Mouse (Mus musculus): ENCODE data around the gene Flvcr1. TPM values are rescaled to one million over a fixed set of nuclear protein-coding genes. Genes with fewer than 3 reads are reported as not detected.

The Flvcr1 gene
- polyA plus RNA-seq, 1 experiment = 56.7 TPM

DNA sequence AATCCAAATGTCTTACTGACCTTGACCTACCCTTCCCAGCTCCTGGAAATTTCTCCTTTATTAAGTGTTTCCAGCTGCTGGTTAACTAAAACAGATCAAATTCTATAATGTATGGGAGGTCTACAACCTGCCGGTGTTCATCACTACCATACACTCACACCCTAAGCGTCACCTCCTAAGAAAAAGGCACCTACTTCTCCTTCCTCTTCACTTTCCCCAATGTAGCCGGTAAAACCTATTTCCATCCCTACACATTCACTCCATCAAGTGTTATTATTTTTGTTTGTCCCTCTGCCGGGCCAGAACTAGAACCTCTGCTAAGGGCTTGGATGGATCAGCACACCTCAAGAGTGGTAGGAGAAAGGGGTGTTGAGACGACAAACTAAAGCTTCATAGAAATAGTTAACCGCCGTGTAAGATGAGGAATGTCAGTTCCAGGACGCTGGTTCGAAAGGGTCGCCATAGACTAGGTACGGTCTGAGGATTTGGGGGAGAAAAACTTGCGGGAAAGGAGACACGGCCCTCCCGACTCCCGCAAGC, 36.4 kb upstream of the Flvcr1 start:
- Histone ChIP-seq H3K27me3 (ENCODE audit: control insufficient read depth, insufficient read depth, low read length) (no peaks in the 10 kb centered on the region), H3K4me3 (ENCODE audit: control insufficient read depth, insufficient read depth, low read length) (peak overlapping the region; percentile 63), H3K4me1 (replicated peaks; ENCODE audit: control insufficient read depth, insufficient read depth, low read length) (0 out of 2 replicates have a peak, but pooled peaks cover 2% of the 10 kb centered on the region), H3K27ac (ENCODE audit: control insufficient read depth, insufficient read depth, low read length) (no peak overlapping the region), H3K36me3 (ENCODE audit: control insufficient read depth, insufficient read depth, low read length) (no peaks in the 10 kb centered on the region)
- 5% methylated on average over 15 of the region's 15 CpGs for WGBS
- TF ChIP-seq CTCF (IDR thresholded peaks at IDR 0.05; ENCODE audit: borderline replicate concordance, control insufficient read depth, extremely low read depth, insufficient read depth, low read length, poor library complexity) (no peak), POLR2A (IDR thresholded peaks at IDR 0.05; ENCODE audit: control insufficient read depth, extremely low read depth, insufficient read depth, low read length, poor library complexity) (no peak)
- no peak for DNase-seq

DNA sequence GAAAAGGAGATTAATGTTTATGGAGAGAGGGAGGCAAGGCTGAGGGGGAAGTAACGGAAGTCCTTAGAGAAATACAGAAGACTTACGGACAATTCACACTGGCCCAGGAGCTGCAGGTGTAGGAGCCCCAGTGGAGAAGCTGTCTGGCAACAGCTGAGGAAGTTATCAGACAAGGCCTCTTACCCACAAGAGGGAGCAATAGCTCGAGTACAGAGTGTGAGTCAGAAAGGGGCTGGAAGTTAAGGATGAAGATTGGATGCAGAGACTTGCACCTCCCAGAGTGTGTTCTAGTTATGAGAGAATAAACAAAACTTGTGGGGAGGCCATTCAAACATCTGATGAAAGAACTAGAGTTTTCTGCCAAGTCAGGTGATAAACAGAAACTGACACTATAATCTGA, 31.5 kb upstream of the Flvcr1 start:
- no peaks in the 10 kb centered on the region for H3K4me1 ChIP-seq (replicated peaks; ENCODE audit: control insufficient read depth, insufficient read depth, low read length)
- no peaks in the 10 kb centered on the region for H3K27me3 ChIP-seq (ENCODE audit: control insufficient read depth, insufficient read depth, low read length)
- WGBS = 86% methylated on average over 3 of the region's 3 CpGs
- H3K4me3 ChIP-seq (ENCODE audit: control insufficient read depth, insufficient read depth, low read length) = no peak overlapping the region
- TF ChIP-seq POLR2A (IDR thresholded peaks at IDR 0.05; ENCODE audit: control insufficient read depth, extremely low read depth, insufficient read depth, low read length, poor library complexity) = no peak
- TF ChIP-seq CTCF (IDR thresholded peaks at IDR 0.05; ENCODE audit: borderline replicate concordance, control insufficient read depth, extremely low read depth, insufficient read depth, low read length, poor library complexity) = no peak
- H3K27ac ChIP-seq (ENCODE audit: control insufficient read depth, insufficient read depth, low read length) = no peak overlapping the region
- no peaks in the 10 kb centered on the region for H3K36me3 ChIP-seq (ENCODE audit: control insufficient read depth, insufficient read depth, low read length)
- DNase-seq = no peak

DNA sequence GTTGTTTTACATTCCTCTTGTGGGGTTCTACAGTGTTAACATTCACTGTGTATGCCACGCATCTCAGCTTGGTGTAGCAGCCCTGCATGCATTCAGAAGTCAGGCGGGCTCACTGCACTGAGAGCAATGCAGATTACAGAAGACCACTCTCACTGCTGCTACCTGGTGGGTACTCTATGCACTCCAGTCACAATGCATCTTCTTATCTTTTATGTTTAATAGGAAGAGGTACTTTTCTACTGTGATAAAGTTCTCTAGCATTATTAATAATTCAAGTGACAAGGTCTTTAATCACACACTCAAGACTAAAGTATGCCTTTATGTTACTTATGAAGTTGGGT, 29.5 kb upstream of the Flvcr1 start:
- Histone ChIP-seq H3K36me3 (ENCODE audit: control insufficient read depth, insufficient read depth, low read length) (no peaks in the 10 kb centered on the region), H3K4me3 (ENCODE audit: control insufficient read depth, insufficient read depth, low read length) (no peak overlapping the region), H3K27ac (ENCODE audit: control insufficient read depth, insufficient read depth, low read length) (no peak overlapping the region), H3K27me3 (ENCODE audit: control insufficient read depth, insufficient read depth, low read length) (no peaks in the 10 kb centered on the region), H3K4me1 (replicated peaks; ENCODE audit: control insufficient read depth, insufficient read depth, low read length) (no peaks in the 10 kb centered on the region)
- no peak for DNase-seq
- TF ChIP-seq CTCF (IDR thresholded peaks at IDR 0.05; ENCODE audit: borderline replicate concordance, control insufficient read depth, extremely low read depth, insufficient read depth, low read length, poor library complexity) (no peak), POLR2A (IDR thresholded peaks at IDR 0.05; ENCODE audit: control insufficient read depth, extremely low read depth, insufficient read depth, low read length, poor library complexity) (no peak)
- 93% methylated on average over 2 of the region's 2 CpGs for WGBS

DNA sequence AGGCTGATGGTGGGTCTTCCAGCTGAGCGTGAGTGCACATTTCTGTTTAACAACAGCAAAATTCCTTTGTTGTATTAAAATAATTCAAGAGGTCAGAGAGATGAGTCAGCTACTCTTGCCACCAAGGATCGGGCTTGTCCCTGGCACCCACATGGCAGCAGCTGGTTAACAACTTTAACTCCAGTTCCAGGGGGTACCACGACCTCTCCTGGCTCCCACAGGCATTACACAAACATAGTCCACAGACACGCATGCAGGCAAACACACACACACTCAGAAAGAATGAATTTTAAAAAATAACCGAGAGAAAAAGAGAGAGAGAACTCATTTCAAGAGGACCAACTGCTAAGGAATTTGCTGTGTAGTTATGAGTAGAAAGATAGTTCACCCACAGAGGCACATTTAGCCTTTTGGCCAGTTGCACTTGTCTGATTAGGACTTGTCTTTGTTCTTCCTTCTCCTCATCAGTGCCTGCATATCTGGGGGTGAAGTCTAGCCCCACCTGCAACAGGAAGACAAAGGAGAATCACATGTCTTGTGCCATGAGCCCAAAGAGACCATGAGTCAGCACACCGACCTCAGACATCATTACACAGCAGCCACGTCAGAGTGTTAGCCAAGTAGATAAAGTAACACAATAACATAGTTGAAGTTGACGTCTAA, 29.0 kb upstream of the Flvcr1 start:
- Histone ChIP-seq H3K4me1 (replicated peaks; ENCODE audit: control insufficient read depth, insufficient read depth, low read length) (no peaks in the 10 kb centered on the region), H3K36me3 (ENCODE audit: control insufficient read depth, insufficient read depth, low read length) (no peaks in the 10 kb centered on the region), H3K27ac (ENCODE audit: control insufficient read depth, insufficient read depth, low read length) (no peak overlapping the region), H3K4me3 (ENCODE audit: control insufficient read depth, insufficient read depth, low read length) (no peak overlapping the region), H3K27me3 (ENCODE audit: control insufficient read depth, insufficient read depth, low read length) (no peaks in the 10 kb centered on the region)
- WGBS = 79% methylated on average over 8 of the region's 8 CpGs
- no peak for DNase-seq
- TF ChIP-seq CTCF (IDR thresholded peaks at IDR 0.05; ENCODE audit: borderline replicate concordance, control insufficient read depth, extremely low read depth, insufficient read depth, low read length, poor library complexity) (no peak), POLR2A (IDR thresholded peaks at IDR 0.05; ENCODE audit: control insufficient read depth, extremely low read depth, insufficient read depth, low read length, poor library complexity) (no peak)

DNA sequence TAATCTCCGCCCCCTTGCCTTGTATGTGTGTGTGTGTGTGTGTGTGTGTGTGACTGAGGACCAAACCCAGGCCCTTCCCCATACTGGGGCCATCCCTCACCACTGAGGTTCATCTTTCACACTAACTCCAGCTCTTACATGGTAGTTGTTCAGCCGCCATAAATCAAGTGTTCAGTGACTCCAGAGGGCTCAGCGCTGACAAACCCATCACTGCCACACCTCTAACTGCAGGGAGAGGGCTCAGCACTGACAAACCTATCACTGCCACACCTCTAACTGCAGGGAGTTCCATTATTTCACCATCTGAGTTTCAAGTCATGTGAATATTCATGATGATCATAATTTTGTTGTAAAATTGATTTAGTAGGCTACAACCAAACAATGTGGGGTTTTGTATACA, 27.6 kb upstream of the Flvcr1 start:
- no peak overlapping the region for H3K27ac ChIP-seq (ENCODE audit: control insufficient read depth, insufficient read depth, low read length)
- 91% methylated on average over 3 of the region's 3 CpGs for WGBS
- TF ChIP-seq POLR2A (IDR thresholded peaks at IDR 0.05; ENCODE audit: control insufficient read depth, extremely low read depth, insufficient read depth, low read length, poor library complexity) (no peak), CTCF (IDR thresholded peaks at IDR 0.05; ENCODE audit: borderline replicate concordance, control insufficient read depth, extremely low read depth, insufficient read depth, low read length, poor library complexity) (no peak)
- H3K4me3 ChIP-seq (ENCODE audit: control insufficient read depth, insufficient read depth, low read length) = no peak overlapping the region
- no peaks in the 10 kb centered on the region for H3K36me3 ChIP-seq (ENCODE audit: control insufficient read depth, insufficient read depth, low read length)
- H3K27me3 ChIP-seq (ENCODE audit: control insufficient read depth, insufficient read depth, low read length) = no peaks in the 10 kb centered on the region
- no peaks in the 10 kb centered on the region for H3K4me1 ChIP-seq (replicated peaks; ENCODE audit: control insufficient read depth, insufficient read depth, low read length)
- DNase-seq = no peak

DNA sequence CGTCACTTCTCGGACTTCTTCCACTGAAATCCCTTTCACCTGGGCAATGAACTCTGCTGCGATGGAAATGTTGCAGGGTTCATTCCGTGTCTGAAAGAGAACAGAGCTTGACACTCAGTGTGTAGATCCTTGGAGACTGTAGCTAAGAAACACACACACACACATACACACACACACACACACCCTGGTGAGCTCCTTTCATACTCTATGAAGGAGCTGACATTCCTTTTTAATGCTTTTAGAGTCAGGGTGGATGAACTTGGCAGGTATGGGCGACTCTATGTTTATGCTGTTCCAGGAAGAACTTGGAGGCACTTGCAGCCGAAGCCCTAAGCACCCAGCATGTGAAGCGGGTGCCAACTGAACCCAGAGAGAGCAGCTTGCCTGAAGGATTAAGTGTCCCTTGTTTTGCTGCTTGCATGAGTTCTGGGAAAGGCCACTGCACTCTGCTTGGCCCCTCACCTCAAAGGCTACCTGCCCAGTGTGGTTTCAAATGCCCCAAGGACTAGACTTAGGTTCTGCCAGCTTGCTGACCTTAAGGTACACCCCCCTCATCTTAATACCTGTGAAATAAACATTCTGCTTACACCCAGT, 20.4 kb upstream of the Flvcr1 start:
- H3K27me3 ChIP-seq (ENCODE audit: control insufficient read depth, insufficient read depth, low read length) = no peaks in the 10 kb centered on the region
- no peak for DNase-seq
- no peaks in the 10 kb centered on the region for H3K4me1 ChIP-seq (replicated peaks; ENCODE audit: control insufficient read depth, insufficient read depth, low read length)
- no peak for TF ChIP-seq CTCF (IDR thresholded peaks at IDR 0.05; ENCODE audit: borderline replicate concordance, control insufficient read depth, extremely low read depth, insufficient read depth, low read length, poor library complexity)
- TF ChIP-seq POLR2A (IDR thresholded peaks at IDR 0.05; ENCODE audit: control insufficient read depth, extremely low read depth, insufficient read depth, low read length, poor library complexity) = no peak
- no peak overlapping the region for H3K27ac ChIP-seq (ENCODE audit: control insufficient read depth, insufficient read depth, low read length)
- H3K36me3 ChIP-seq (ENCODE audit: control insufficient read depth, insufficient read depth, low read length) = no peaks in the 10 kb centered on the region
- 89% methylated on average over 7 of the region's 7 CpGs for WGBS
- no peak overlapping the region for H3K4me3 ChIP-seq (ENCODE audit: control insufficient read depth, insufficient read depth, low read length)
